Mouse (Mus musculus) right cerebral cortex, postnatal 14 days (tissue): Measurements from ENCODE around the gene Fbh1.

Experiments
- DNase-seq: peaks from one replicate; pipeline ENCODE4 v3.0.0; 2022

Gene Fbh1

GRCm38 (mm10) chr2:11777091-11778068 lies at the start of gene Fbh1, which contains the start of gene Ankrd16:
Gene Fbh1 (minus strand): TSS chr2:11777582.
Gene Ankrd16 (plus strand): TSS chr2:11777876.
- peak; percentile 100 for DNase-seq

- no peak for DNase-seq
Observed at GRCm38 (mm10) chr2:11801299-11801930, 24.0 kb upstream of the Fbh1 start.

- no peak for DNase-seq
Observed at GRCm38 (mm10) chr2:11797930-11798364, 20.6 kb upstream of the Fbh1 start.

- no peak for DNase-seq
Observed at GRCm38 (mm10) chr2:11794668-11795067, 17.3 kb upstream of the Fbh1 start.

- no peak for DNase-seq
Observed at GRCm38 (mm10) chr2:11784159-11784558, 6.8 kb upstream of the Fbh1 start.

- DNase-seq = peak; percentile 79
Observed at GRCm38 (mm10) chr2:11778087-11778823, 873 bp upstream of the Fbh1 start.

GRCm38 (mm10) chr2:11776415-11776814 lies 967 bp downstream of the Fbh1 start:
- no peak for DNase-seq

GRCm38 (mm10) chr2:11775121-11775520 lies 2.3 kb downstream of the Fbh1 start:
- no peak for DNase-seq

GRCm38 (mm10) chr2:11774426-11774825 lies 3.0 kb downstream of the Fbh1 start:
- DNase-seq = no peak

- DNase-seq = no peak
Observed at GRCm38 (mm10) chr2:11772401-11772800, 5.0 kb downstream of the Fbh1 start.

GRCm38 (mm10) chr2:11771701-11772100 lies 5.7 kb downstream of the Fbh1 start:
- DNase-seq = no peak

GRCm38 (mm10) chr2:11767161-11767545 lies 10.2 kb downstream of the Fbh1 start:
- no peak for DNase-seq

GRCm38 (mm10) chr2:11766485-11767160 lies 10.8 kb downstream of the Fbh1 start:
- no peak for DNase-seq

GRCm38 (mm10) chr2:11765694-11766093 lies 11.7 kb downstream of the Fbh1 start:
- DNase-seq = no peak

GRCm38 (mm10) chr2:11762541-11762940 lies 14.8 kb downstream of the Fbh1 start:
- no peak for DNase-seq

- DNase-seq = no peak
Observed at GRCm38 (mm10) chr2:11739516-11740051, 37.8 kb downstream of the Fbh1 start.

GRCm38 (mm10) chr2:11738794-11739193 lies 38.6 kb downstream of the Fbh1 start:
- DNase-seq = no peak

GRCm38 (mm10) chr2:11735853-11736252 lies 41.5 kb downstream of the Fbh1 start:
- DNase-seq = no peak

- DNase-seq = no peak
Observed at GRCm38 (mm10) chr2:11732978-11733377, 44.4 kb downstream of the Fbh1 start.

GRCm38 (mm10) chr2:11729091-11729490 lies 48.3 kb downstream of the Fbh1 start:
- DNase-seq = no peak

- no peak for DNase-seq
Observed at GRCm38 (mm10) chr2:11727574-11727973, 49.8 kb downstream of the Fbh1 start.

GRCm38 (mm10) chr2:11722564-11722963 lies 54.8 kb downstream of the Fbh1 start:
- DNase-seq = no peak
